Mouse (Mus musculus) left cerebral cortex, adult 2 months (tissue): Measurements from ENCODE around the gene Xrcc4. TPM values are rescaled to one million over a fixed set of nuclear protein-coding genes. Genes with fewer than 3 reads are reported as not detected.
"Not testable (repeated sequence)": the region's sequence is repeated elsewhere in the genome, so short reads cannot be mapped to it uniquely, and the experiment has no call there.

Experiments
- DNase-seq, 2 experiments: peaks; one replicate each; pipeline ENCODE4 v3.0.0; 2021 to 2022; ENCODE audit warnings: low spot score in 2 of 2, mixed read lengths in 1 of 2; ENCODE audit errors: extremely low spot score in 1 of 2
- H3K27ac ChIP-seq: fragments of 200-600 bp; 2 replicates; pipeline ENCODE4 v1.8.1; 2022
- H3K4me3 ChIP-seq: fragments of 200-600 bp; 2 replicates; pipeline ENCODE4 v1.8.1; 2022
- CTCF ChIP-seq: fragments of 200-600 bp; IDR thresholded peaks from 2 replicates; pipeline ENCODE4 v1.8.1; 2022; ENCODE audit warnings: antibody characterized with exemption, mild to moderate bottlenecking, moderate library complexity
- intact Hi-C: fragments of 180-260 bp; cut with DNase I; formaldehyde crosslinking; loops from one replicate; pipeline ENCODE4 v1.15.1; 2025
- total RNA-seq, 2 experiments: library from RNA; stranded (reverse); gene quantifications; 2 replicates each; pipeline ENCODE4 v1.2.3; 2021

The Xrcc4 gene
- total RNA-seq, 2 experiments from 2014 or later, result 11.6 to 16.8 TPM

GRCm38 (mm10) chr13:89791475-89791874, 297.9 kb downstream of the Xrcc4 start:
- H3K27ac ChIP-seq, result no peak overlapping the region
- DNase-seq, result no peak
- intact Hi-C loops, result no loop called here
- TF ChIP-seq CTCF, result no peak
- H3K4me3 ChIP-seq, result no peak overlapping the region

- no peak overlapping the region for H3K4me3 ChIP-seq
- H3K27ac ChIP-seq, result no peak overlapping the region
- intact Hi-C loops, result no loop called here
- TF ChIP-seq CTCF, result no peak
- no peak for DNase-seq
Observed at GRCm38 (mm10) chr13:89782886-89783285, 306.5 kb downstream of the Xrcc4 start.

GRCm38 (mm10) chr13:89780276-89780675, 309.1 kb downstream of the Xrcc4 start:
- no peak for TF ChIP-seq CTCF
- intact Hi-C loops, result no loop called here
- DNase-seq, result no peak
- Histone ChIP-seq H3K4me3 (no peak overlapping the region), H3K27ac (no peak overlapping the region)

- H3K4me3 ChIP-seq, result no peak overlapping the region
- TF ChIP-seq CTCF, result peak; percentile 70
- H3K27ac ChIP-seq, result no peak overlapping the region
- intact Hi-C loops, result loop anchor here (1.0 to 5.0 kb wide), 3 partner anchors 308 to 1107 kb away; partner anchors contain the start of genes Tmem167 and Xrcc4
- peak; percentile 63 for DNase-seq
Observed at GRCm38 (mm10) chr13:89779208-89779911, 310.0 kb downstream of the Xrcc4 start.

DNA sequence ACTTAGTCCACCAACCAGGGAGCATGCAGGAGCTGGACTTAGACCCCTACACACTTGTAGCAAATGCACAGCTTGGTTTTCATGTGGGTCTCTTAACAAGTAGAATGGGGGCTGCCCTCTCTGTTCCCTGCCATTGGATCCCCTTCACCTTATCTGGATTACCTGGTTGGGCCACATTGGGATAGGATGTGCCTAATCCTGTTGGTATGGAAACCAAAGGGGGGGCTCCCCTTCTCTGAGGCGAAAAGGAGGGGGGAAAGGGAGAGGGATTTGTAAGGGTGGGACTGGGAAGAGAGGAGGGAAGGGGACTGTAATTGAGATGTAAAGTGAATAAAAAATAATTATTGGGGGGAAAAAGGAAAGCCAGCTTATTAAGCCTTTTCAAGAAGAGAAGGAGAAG, 311.6 kb downstream of the Xrcc4 start:
- TF ChIP-seq CTCF, result no peak
- no peak overlapping the region for H3K4me3 ChIP-seq
- intact Hi-C loops, result loop anchor here (2.0 to 5.0 kb wide), 2 partner anchors 310 to 1063 kb away; partner anchors contain the start of genes Tmem167 and Xrcc4
- no peak for DNase-seq
- H3K27ac ChIP-seq, result no peak overlapping the region

- Histone ChIP-seq H3K27ac (no peak overlapping the region), H3K4me3 (no peak overlapping the region)
- intact Hi-C loops, result loop anchor here (5.0 kb wide), 1 partner anchor 310 kb away; the partner anchor contains the start of genes Tmem167 and Xrcc4
- no peak for TF ChIP-seq CTCF
- DNase-seq, result no peak
Observed at GRCm38 (mm10) chr13:89777146-89777545, 312.3 kb downstream of the Xrcc4 start.

- Histone ChIP-seq H3K27ac (no peak overlapping the region), H3K4me3 (no peak overlapping the region)
- TF ChIP-seq CTCF, result no peak
- DNase-seq, result no peak
- intact Hi-C loops, result no loop called here
Observed at GRCm38 (mm10) chr13:89766551-89766950, 322.9 kb downstream of the Xrcc4 start.

DNA sequence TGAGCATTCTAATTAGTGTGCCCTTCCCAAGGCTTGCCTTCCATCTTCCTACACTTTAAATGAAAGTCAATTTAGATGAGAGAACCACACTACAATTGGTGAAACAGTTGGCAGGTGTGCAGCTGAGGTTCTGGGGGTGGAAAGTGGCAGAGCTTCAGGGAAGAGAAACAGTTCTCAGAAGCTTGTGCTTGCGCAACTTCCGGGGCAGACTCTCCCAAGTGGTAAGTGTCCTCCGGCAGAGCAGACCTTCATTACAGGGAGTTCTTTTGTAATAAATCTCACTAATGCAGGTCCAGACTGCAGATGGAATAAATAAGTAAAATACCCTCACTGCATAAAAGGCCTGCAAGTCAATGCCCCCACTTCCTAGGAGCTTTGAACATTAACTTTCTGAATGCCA, 323.4 kb downstream of the Xrcc4 start:
- no peak for TF ChIP-seq CTCF
- DNase-seq, result no peak
- intact Hi-C loops, result no loop called here
- H3K4me3 ChIP-seq, result no peak overlapping the region
- no peak overlapping the region for H3K27ac ChIP-seq

DNA sequence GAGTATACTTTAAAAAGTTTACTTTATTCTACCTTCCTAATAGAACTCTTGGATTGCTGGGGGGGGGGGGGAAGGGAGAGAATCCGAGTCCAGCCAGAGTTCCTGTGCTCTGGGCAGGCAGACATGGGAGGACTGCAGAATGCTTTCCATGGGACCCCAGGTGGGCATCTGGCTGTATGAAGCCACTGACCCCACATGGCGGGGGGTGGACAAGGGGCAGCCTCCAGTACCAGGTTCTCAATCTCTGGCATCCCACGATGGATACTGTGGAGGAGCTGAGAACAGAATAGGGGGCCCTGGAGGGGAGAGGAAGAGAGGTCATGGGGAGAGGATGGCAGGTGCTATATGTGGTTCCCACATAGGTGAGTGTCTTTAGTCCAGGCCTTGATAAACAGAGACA, 327.1 kb downstream of the Xrcc4 start:
- no peak for DNase-seq
- no peak for TF ChIP-seq CTCF
- H3K27ac ChIP-seq, result no peak overlapping the region
- no peak overlapping the region for H3K4me3 ChIP-seq
- intact Hi-C loops, result no loop called here

DNA sequence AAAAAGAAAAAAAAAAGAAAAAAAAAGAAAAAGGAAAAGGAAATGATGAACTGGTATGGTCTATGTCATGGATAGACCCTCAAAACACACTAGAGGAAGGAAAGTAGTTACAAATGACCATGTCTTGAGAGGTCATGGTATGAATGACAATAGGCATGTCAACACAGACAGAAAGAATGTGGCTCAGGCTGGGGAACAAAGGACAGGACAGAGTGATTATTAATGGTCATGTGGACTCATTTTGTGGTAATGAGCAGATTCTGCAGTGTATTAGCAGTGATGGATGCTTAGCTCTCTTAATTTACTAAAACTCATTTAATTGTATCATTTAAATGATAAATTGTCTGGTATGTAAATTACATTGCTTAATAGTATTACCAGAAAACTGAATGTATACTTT, 333.1 kb downstream of the Xrcc4 start:
- intact Hi-C loops, result no loop called here
- no peak overlapping the region for H3K4me3 ChIP-seq
- DNase-seq, result no peak
- no peak for TF ChIP-seq CTCF
- no peak overlapping the region for H3K27ac ChIP-seq

DNA sequence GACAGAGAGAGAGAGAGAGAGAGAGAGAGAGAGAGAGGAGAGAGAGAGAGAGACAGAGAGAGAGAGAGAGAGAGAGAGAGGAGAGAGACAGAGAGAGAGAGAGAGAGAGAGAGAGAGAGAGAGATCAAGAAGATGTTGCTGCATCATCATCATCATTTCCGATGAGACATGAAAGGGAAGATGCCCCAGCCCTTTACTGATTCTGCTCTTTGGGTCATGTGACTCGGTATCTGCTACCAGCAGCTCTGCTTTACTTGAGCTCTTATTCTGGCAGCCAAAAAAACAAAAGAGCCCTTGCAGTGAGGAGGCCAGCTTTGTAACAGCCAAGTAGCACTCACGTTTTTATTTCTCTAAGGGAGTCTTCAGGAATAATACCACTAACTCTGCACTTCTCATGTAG, 338.8 kb downstream of the Xrcc4 start:
- intact Hi-C loops, H3K4me3 ChIP-seq, H3K27ac ChIP-seq, DNase-seq: not testable (repeated sequence)

GRCm38 (mm10) chr13:89743201-89743600, 346.2 kb downstream of the Xrcc4 start:
- H3K4me3 ChIP-seq, result no peak overlapping the region
- no peak for TF ChIP-seq CTCF
- no peak overlapping the region for H3K27ac ChIP-seq
- DNase-seq, result no peak
- intact Hi-C loops, result no loop called here

DNA sequence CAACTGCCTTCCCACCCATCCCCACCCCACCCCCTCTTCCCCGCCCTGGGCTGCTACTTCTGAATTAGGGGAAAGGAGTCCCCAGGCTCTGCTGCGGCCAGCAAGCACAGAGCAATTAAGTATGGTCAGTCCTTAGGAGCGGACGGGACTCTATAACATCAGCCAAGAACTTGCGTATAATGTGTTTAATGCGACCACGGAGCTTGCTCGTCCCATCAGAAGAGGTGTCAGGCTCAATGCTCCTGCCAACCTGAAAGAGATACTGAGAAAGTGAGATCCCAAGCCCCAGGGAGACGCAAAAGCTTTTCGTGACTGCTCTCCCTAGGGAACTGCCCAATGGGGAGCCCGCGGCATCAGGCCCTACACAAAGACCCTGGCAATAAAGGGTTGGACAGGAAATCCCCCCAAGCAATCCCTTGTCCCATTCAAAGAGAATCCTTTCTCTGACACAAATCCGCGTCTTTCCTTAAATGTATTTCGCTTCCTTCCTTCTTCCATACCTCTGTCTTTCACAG, 346.7 kb downstream of the Xrcc4 start:
- TF ChIP-seq CTCF, result no peak
- Histone ChIP-seq H3K4me3 (peak overlapping the region; percentile 73), H3K27ac (no peak overlapping the region)
- intact Hi-C loops, result no loop called here
- DNase-seq, result no peak
